Mouse (Mus musculus) brain, embryonic 14.5 days (tissue): ENCODE results near the gene Med27.

Experiments used
- CTCF ChIP-seq: fragments of 200-500 bp; IDR thresholded peaks from 2 replicates; pipeline ENCODE4 v1.5.1; 2012; ENCODE audit warnings: inconsistent platforms, mild to moderate bottlenecking, moderate library complexity, borderline replicate concordance; ENCODE audit not compliant: insufficient read depth, insufficient read length; ENCODE audit errors: extremely low read depth
- POLR2A ChIP-seq: fragments of 200-500 bp; IDR thresholded peaks from 2 replicates; pipeline ENCODE4 v1.6.1; 2012; ENCODE audit warnings: mild to moderate bottlenecking, inconsistent platforms, borderline replicate concordance; ENCODE audit not compliant: poor library complexity, insufficient read depth, insufficient read length, severe bottlenecking; ENCODE audit errors: extremely low read depth

DNA sequence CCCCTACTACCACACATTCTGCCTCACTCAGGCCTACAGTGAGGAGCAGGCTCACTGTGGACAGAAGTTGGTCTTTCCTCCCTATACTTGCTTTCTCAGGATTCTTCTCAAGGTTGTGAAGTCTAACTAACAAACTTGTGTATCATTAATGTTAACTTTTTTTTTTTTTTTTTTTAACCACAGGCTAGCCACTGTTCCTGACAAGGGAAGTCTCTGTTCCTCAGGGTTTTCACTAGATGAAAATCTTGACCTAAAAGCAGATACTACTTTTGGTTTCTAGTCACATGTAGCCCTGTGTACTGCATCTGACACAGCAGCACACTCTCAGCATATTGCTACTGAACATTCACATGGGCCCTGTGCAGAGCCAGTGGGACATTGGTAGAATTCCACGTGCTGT, 55.2 kb downstream of the Med27 start:
- TF ChIP-seq POLR2A (no peak), CTCF (no peak)
